Comparison of ENCODE assay signal across 29 mouse cellular contexts in genomic region chr1:39336788-39337187, GRCm38 (mm10). TPM values are rescaled to one million over a fixed set of nuclear protein-coding genes. Genes with fewer than 3 reads are reported as not detected.
DNase-seq lines count a peak whose midpoint lies in the region; ATAC-seq lines count a peak whose summit lies in the region.
"Had no signal": no experiment of that assay in that cellular context is flagged by ENCODE, and none has a peak within 500 bp of the region (broad histone marks: within the 10 kb centered on the region; RNA-seq: fewer than 3 reads in every experiment).

No protein-coding gene starts in this region.

- H3K9me3 ChIP-seq in forebrain, embryonic 15.5 days, result no peaks in the 10 kb centered on the region
- no peaks in the 10 kb centered on the region for H3K9me3 ChIP-seq in forebrain, embryonic 12.5 days
- no peaks in the 10 kb centered on the region for H3K9me3 ChIP-seq in midbrain, embryonic 15.5 days
- H3K9me3 ChIP-seq: embryonic facial prominence, embryonic 13.5 days; heart, embryonic 10.5 days; heart, embryonic 15.5 days; kidney, embryonic 15.5 days; liver, embryonic 12.5 days; midbrain, embryonic 10.5 days; neural tube, embryonic 12.5 days had no signal

- no peak overlapping the region for H3K27ac ChIP-seq in forebrain, embryonic 15.5 days (replicated peaks)
- H3K27ac ChIP-seq in forebrain, embryonic 12.5 days, result no peak overlapping the region
- H3K27ac ChIP-seq in midbrain, embryonic 15.5 days, result no peak overlapping the region
- H3K27ac ChIP-seq: embryonic facial prominence, embryonic 13.5 days; heart, embryonic 10.5 days; heart, embryonic 15.5 days; kidney, embryonic 15.5 days; left cerebral cortex, adult 2 months; liver, embryonic 12.5 days; midbrain, embryonic 10.5 days; neural tube, embryonic 12.5 days had no signal

- no peaks in the 10 kb centered on the region for H3K27me3 ChIP-seq in forebrain, embryonic 15.5 days
- peaks cover 11% of the 10 kb centered on the region; the same call in 1 of the 2 replicates for H3K27me3 ChIP-seq in forebrain, embryonic 12.5 days
- no peaks in the 10 kb centered on the region for H3K27me3 ChIP-seq in midbrain, embryonic 15.5 days (replicated peaks)
- H3K27me3 ChIP-seq: heart, embryonic 15.5 days; neural tube, embryonic 12.5 days had no signal

- 0 out of 2 replicates have a peak, but pooled peaks have one; percentile 23 for ATAC-seq in forebrain, embryonic 15.5 days (replicated peaks)
- no peak for ATAC-seq in forebrain, embryonic 12.5 days (ENCODE audit: low FRiP score)
- ATAC-seq in midbrain, embryonic 15.5 days (replicated peaks), result no peak
- ATAC-seq: CD4-positive, CD25-positive, alpha-beta regulatory T cell, adult 4 months; hindbrain, embryonic 16.5 days; liver, embryonic 12.5 days; liver, postnatal 0 days; midbrain, embryonic 16.5 days had no signal

- no peak overlapping the region for H3K4me2 ChIP-seq in forebrain, embryonic 15.5 days (replicated peaks)
- H3K4me2 ChIP-seq in forebrain, embryonic 12.5 days, result no peak overlapping the region
- no peak overlapping the region for H3K4me2 ChIP-seq in midbrain, embryonic 15.5 days
- H3K4me2 ChIP-seq: embryonic facial prominence, embryonic 13.5 days; heart, embryonic 15.5 days; kidney, embryonic 15.5 days; liver, embryonic 12.5 days; neural tube, embryonic 12.5 days had no signal

- H3K4me3 ChIP-seq in forebrain, embryonic 15.5 days, result no peak overlapping the region
- H3K4me3 ChIP-seq in forebrain, embryonic 12.5 days (replicated peaks), result no peak overlapping the region
- no peak overlapping the region for H3K4me3 ChIP-seq in midbrain, embryonic 15.5 days
- H3K4me3 ChIP-seq: embryonic facial prominence, embryonic 13.5 days; heart, embryonic 10.5 days; heart, embryonic 15.5 days; kidney, embryonic 15.5 days; left cerebral cortex, adult 2 months; liver, embryonic 12.5 days; midbrain, embryonic 10.5 days; myocyte; neural tube, embryonic 12.5 days had no signal

- peak; percentile 38 to 43 for DNase-seq in layer of hippocampus, adult 8-10 months (ENCODE audit: low spot score in 2 of 2)
- DNase-seq in layer of hippocampus, postnatal 36 days, result no peak
- DNase-seq in right cerebral cortex, postnatal 10 days (ENCODE audit: low spot score in 2 of 2), result peak; percentile 40 to 73
- DNase-seq in right cerebral cortex, postnatal 36 days (ENCODE audit: low spot score in 2 of 2), result no peak
- DNase-seq: adrenal gland, postnatal 14 days; cerebellum, adult 9-10 months; gastrocnemius, postnatal 25 days; heart, adult 11 months; kidney, adult 18-20 months; kidney, postnatal 25 days; liver, postnatal 0 days; lung, postnatal 14 days; right cerebral cortex, adult 18-20 months; thymus, postnatal 4 days had no signal

- H3K9ac ChIP-seq in forebrain, embryonic 15.5 days (replicated peaks), result no peak overlapping the region
- H3K9ac ChIP-seq in forebrain, embryonic 12.5 days, result no peak overlapping the region
- H3K9ac ChIP-seq in midbrain, embryonic 15.5 days, result no peak overlapping the region
- H3K9ac ChIP-seq: embryonic facial prominence, embryonic 13.5 days; heart, embryonic 15.5 days; kidney, embryonic 15.5 days; liver, embryonic 12.5 days; liver, postnatal 0 days; neural tube, embryonic 12.5 days had no signal

- 68% methylated on average over 8 of the region's 8 CpGs for WGBS in forebrain, embryonic 15.5 days
- 88% methylated on average over 8 of the region's 8 CpGs for WGBS in forebrain, embryonic 12.5 days
- WGBS in midbrain, embryonic 15.5 days, result 81% methylated on average over 8 of the region's 8 CpGs

- no peaks in the 10 kb centered on the region for H3K36me3 ChIP-seq in forebrain, embryonic 15.5 days
- H3K36me3 ChIP-seq in forebrain, embryonic 12.5 days (replicated peaks), result no peaks in the 10 kb centered on the region
- H3K36me3 ChIP-seq in midbrain, embryonic 15.5 days (replicated peaks), result no peaks in the 10 kb centered on the region
- H3K36me3 ChIP-seq: embryonic facial prominence, embryonic 13.5 days; heart, embryonic 10.5 days; heart, embryonic 15.5 days; kidney, embryonic 15.5 days; liver, embryonic 12.5 days; midbrain, embryonic 10.5 days; neural tube, embryonic 12.5 days had no signal

- H3K4me1 ChIP-seq in forebrain, embryonic 15.5 days, result no peaks in the 10 kb centered on the region
- no peaks in the 10 kb centered on the region for H3K4me1 ChIP-seq in forebrain, embryonic 12.5 days
- H3K4me1 ChIP-seq in midbrain, embryonic 15.5 days, result 0 out of 2 replicates have a peak, but pooled peaks cover 2% of the 10 kb centered on the region
- H3K4me1 ChIP-seq: liver, embryonic 12.5 days had no signal

RNA-seq across cellular contexts. Expression of gene Rpl31, which starts 30.9 kb away (rescaled TPM):
- 324 and 361 TPM in 2 replicates for polyA plus RNA-seq in forebrain, embryonic 15.5 days (2015; fragmentation: Nextera tagmentation; extraction: Ambion mirVana)
- 453 and 454 TPM in 2 replicates for polyA plus RNA-seq in forebrain, embryonic 12.5 days (2016; fragmentation: Nextera tagmentation; extraction: Ambion mirVana)
- total RNA-seq in layer of hippocampus, adult 8-10 months (2022), result 100 to 1,000 TPM; 451 to 581 (median 500) TPM
- total RNA-seq in layer of hippocampus, postnatal 36 days (2021), result 100 to 1,000 TPM; 429 to 541 TPM
- 250 and 292 TPM in 2 replicates for polyA plus RNA-seq in midbrain, embryonic 15.5 days (2015; fragmentation: Nextera tagmentation; extraction: Ambion mirVana)

Comparison
In these comparisons a context has a peak if more than half of its experiments do, and no peak if none do; other contexts are left out.
1. DNase-seq: peak in layer of hippocampus, adult 8-10 months (2 of 2) and right cerebral cortex, postnatal 10 days (2 of 2); none in layer of hippocampus, postnatal 36 days (0 of 2) and right cerebral cortex, postnatal 36 days (0 of 2).